Mouse (Mus musculus) limb, embryonic 15.5 days (tissue): Measurements from ENCODE around the gene Them4. TPM values are rescaled to one million over a fixed set of nuclear protein-coding genes. Genes with fewer than 3 reads are reported as not detected.

Experiments used
- ATAC-seq: fragments of 200-750 bp; cut with Nextera tagmentation; 2 replicates; pipeline ENCODE4 v1.8.0; 2017; ENCODE audit warnings: low read depth, moderate TSS enrichment; ENCODE audit not compliant: insufficient number of reproducible peaks, low FRiP score, low TSS enrichment
- H3K27ac ChIP-seq: fragments of 300-500 bp; sonication (generic); 2 replicates; pipeline ENCODE4 v1.5.1; 2015; ENCODE audit warnings: moderate library complexity, mild to moderate bottlenecking, inconsistent platforms
- H3K27me3 ChIP-seq: fragments of 300-500 bp; sonication (generic); 2 replicates; pipeline ENCODE4 v1.6.1; 2015; ENCODE audit warnings: inconsistent platforms
- H3K36me3 ChIP-seq: fragments of 300-500 bp; sonication (generic); 2 replicates; pipeline ENCODE4 v1.6.1; 2015; ENCODE audit warnings: inconsistent platforms
- H3K4me1 ChIP-seq: fragments of 300-500 bp; sonication (generic); 2 replicates; pipeline ENCODE4 v1.6.1; 2015; ENCODE audit warnings: inconsistent platforms
- H3K4me2 ChIP-seq: fragments of 300-500 bp; sonication (generic); 2 replicates; pipeline ENCODE4 v1.6.1; 2015; ENCODE audit warnings: mild to moderate bottlenecking, inconsistent platforms
- H3K4me3 ChIP-seq: fragments of 300-500 bp; sonication (generic); 2 replicates; pipeline ENCODE4 v1.5.1; 2015; ENCODE audit warnings: mild to moderate bottlenecking, inconsistent platforms
- H3K9ac ChIP-seq: fragments of 300-500 bp; sonication (generic); 2 replicates; pipeline ENCODE4 v1.6.1; 2015; ENCODE audit warnings: inconsistent platforms
- H3K9me3 ChIP-seq: fragments of 300-500 bp; sonication (generic); 2 replicates; pipeline ENCODE4 v1.6.1; 2016; ENCODE audit warnings: inconsistent platforms
- WGBS: fragments of 180-500 bp; shearing (Covaris S2); methylation state at CpG from one replicate; pipeline ENCODE4 v1.1.7; 2015; 5-methylcytosine and 5-hydroxymethylcytosine counted together
- polyA plus RNA-seq: library from polyadenylated mRNA; unstranded; fragments of >200 nt; fragmentation: Nextera tagmentation; extraction: Ambion mirVana; gene quantifications from 2 replicates; pipeline ENCODE4 v1.2.1, GENCODE M21; 2015

Gene Them4
- polyA plus RNA-seq, 1 experiment from 2014 or later: 10.6 TPM

DNA sequence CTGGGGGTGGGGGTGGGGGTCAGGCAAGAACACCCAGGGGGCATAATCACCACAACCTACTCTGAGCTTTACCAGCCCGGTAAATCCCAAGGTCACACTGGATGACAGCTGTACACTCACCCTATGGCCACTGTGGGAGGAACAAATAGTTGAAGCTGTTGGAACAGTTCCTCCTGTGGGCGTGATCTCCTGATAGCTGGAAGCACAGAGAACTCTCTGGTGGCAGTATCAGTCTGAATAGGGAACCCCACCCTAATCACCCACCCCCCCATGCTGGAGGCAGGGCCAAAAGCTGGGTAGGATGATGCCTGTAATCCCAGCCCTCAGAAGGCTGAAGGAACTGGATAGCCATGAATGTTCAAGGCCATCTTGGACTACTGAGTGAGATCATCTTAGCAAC, 59.8 kb downstream of the Them4 start:
- no peak overlapping the region for H3K27ac ChIP-seq
- no peaks in the 10 kb centered on the region for H3K36me3 ChIP-seq
- no peaks in the 10 kb centered on the region for H3K9me3 ChIP-seq
- no peak overlapping the region for H3K9ac ChIP-seq
- no peak overlapping the region for H3K4me2 ChIP-seq
- WGBS: 45% methylated on average over 2 of the region's 2 CpGs
- peaks cover 27% of the 10 kb centered on the region for H3K4me1 ChIP-seq
- H3K4me3 ChIP-seq: no peak overlapping the region
- peaks cover 5% of the 10 kb centered on the region; the same call in 1 of the 2 replicates for H3K27me3 ChIP-seq
- ATAC-seq: no peak

DNA sequence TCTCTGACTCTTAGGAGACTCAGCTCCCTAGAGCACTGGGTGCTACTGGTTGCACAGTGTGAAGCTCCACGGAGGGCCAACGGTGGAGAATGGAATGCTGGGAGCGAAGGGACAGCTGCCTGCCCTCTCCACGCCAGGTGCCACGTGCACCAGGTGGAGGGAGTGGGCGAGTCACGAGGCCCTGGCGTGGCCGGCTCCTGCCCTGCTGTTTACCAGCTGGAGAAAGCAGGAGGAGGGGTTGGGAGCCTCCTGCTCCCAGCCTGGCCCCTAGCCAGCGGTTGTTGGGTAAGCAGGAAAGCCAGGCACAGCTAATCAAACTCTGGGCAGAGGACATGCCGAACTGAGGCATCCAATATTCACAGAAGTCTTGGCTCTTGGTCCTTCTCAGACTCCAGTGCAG, 61.7 kb downstream of the Them4 start:
- ATAC-seq: no peak
- H3K4me3 ChIP-seq: peak overlapping the region; percentile 10; the same call in 1 of the 2 replicates
- 0 out of 2 replicates have a peak overlapping the region, but pooled peaks have one; percentile 22 for H3K27ac ChIP-seq
- WGBS: 2% methylated on average over 11 of the region's 11 CpGs
- H3K9ac ChIP-seq: no peak overlapping the region
- peak overlapping the region; percentile 33 for H3K4me2 ChIP-seq
- H3K27me3 ChIP-seq: no peaks in the 10 kb centered on the region
- no peaks in the 10 kb centered on the region for H3K9me3 ChIP-seq
- H3K4me1 ChIP-seq: peaks cover 35% of the 10 kb centered on the region
- no peaks in the 10 kb centered on the region for H3K36me3 ChIP-seq

DNA sequence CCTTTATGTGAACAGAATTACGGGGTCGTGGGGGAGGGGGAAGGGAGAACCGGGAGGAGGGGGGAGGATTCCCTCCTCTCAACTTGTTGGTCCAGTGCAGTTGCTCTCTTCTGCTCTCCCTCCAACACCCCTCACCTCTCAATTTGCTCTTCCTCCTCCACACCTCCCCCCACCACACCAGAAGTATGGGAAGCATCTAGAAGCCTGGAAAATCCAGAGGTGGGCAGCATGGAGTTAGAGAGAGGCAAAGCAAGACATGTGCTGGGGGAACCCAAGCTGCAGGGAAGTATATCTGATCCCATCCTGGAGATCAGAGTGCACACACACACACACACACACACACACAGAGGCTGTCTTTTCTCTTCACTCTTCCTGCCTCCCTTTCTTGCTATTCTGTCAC, 62.1 kb downstream of the Them4 start:
- no peaks in the 10 kb centered on the region for H3K9me3 ChIP-seq
- 3% methylated on average over 3 of the region's 3 CpGs for WGBS
- H3K27ac ChIP-seq: 0 out of 2 replicates have a peak overlapping the region, but pooled peaks have one; percentile 22
- ATAC-seq: no peak
- H3K4me3 ChIP-seq: peak overlapping the region; percentile 10; the same call in 1 of the 2 replicates
- 0 out of 2 replicates have a peak overlapping the region, but pooled peaks have one; percentile 33 for H3K4me2 ChIP-seq
- no peaks in the 10 kb centered on the region for H3K36me3 ChIP-seq
- H3K27me3 ChIP-seq: no peaks in the 10 kb centered on the region
- peaks cover 38% of the 10 kb centered on the region for H3K4me1 ChIP-seq
- no peak overlapping the region for H3K9ac ChIP-seq

DNA sequence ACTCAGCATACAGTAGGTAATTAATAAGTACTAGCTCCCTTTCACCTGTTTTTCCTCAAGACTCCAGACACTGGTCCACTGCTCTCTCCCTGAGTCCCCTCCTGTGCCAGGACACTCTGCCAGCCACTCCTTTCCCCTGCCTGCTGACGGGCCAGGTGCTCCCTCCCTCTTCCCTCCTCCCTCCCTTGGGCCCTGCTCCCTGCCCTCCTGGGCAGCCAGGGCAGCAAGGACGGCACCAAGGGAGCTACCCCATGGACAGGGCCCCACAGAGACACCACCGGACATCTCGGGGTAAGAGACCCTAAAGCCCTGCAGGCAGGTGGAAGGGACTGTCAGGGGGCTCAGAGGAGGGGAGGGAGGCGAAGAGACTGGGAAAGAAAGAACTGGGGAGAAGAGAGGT, 62.8 kb downstream of the Them4 start, which contains the start of gene Rorc:
Gene Rorc (plus strand): TSS at position 154 of the 400 bp plus-strand sequence.
- Histone ChIP-seq H3K4me2 (peak within 1 kb of the TSS; percentile 44), H3K9me3 (no peaks in the 10 kb centered on the region), H3K4me1 (peaks cover 42% of the 10 kb centered on the region), H3K4me3 (peak within 1 kb of the TSS; percentile 24), H3K9ac (no peak within 1 kb of the TSS), H3K27ac (0 out of 2 replicates have a peak within 1 kb of the TSS, but pooled peaks have one; percentile 22), H3K27me3 (no peaks in the 10 kb centered on the region), H3K36me3 (no peaks in the 10 kb centered on the region)
- no peak for ATAC-seq
- whole genome bisulfite sequencing: 20% methylated on average over 5 of the region's 5 CpGs

DNA sequence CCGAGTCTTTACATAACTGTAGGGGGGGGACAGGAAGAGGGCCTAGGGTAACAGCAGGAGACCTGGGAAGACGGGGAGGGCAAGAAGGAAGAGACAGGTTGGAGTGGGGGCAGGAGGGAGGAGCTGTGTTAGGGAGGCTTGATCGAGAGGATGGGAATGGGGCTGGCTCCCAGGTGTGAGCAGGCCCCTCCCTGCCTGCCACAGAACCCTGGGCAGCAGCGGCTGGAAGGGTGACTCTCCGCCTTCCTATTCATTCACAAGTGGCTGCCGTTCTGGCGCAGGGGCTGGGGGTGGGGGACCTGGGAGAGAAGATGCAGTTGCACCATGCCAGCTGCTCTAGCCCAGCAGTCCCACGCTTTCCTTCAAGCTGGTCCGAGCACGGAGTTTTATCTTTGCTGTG, 63.2 kb downstream of the Them4 start:
- no peak for ATAC-seq
- 7% methylated on average over 10 of the region's 10 CpGs for WGBS
- no peaks in the 10 kb centered on the region for H3K27me3 ChIP-seq
- H3K36me3 ChIP-seq: no peaks in the 10 kb centered on the region
- no peaks in the 10 kb centered on the region for H3K9me3 ChIP-seq
- H3K4me3 ChIP-seq: peak overlapping the region; percentile 24
- H3K4me2 ChIP-seq: peak overlapping the region; percentile 44
- H3K9ac ChIP-seq: no peak overlapping the region
- H3K4me1 ChIP-seq: peaks cover 42% of the 10 kb centered on the region
- no peak overlapping the region for H3K27ac ChIP-seq

DNA sequence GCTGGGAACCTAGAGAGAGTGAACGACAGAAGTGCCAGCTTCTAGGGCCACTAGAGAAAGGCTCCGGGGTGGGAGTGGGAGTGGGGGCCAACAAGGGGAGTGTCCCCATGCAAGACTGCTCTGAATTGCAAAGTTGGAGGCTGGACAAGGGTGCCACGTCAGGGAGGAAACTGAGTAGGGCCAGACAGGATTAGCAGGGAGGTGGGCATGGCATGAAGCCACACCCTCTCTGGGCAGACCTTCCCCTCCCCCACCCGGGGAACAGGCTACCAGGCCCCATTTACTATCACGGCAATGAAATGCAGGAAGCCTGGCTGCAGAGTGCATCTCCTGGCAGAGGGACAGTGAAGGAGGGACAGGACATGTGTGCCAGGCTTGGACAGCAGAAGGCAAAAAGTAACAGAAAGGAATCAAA, 63.7 kb downstream of the Them4 start:
- Histone ChIP-seq H3K9me3 (no peaks in the 10 kb centered on the region), H3K36me3 (no peaks in the 10 kb centered on the region), H3K27ac (no peak overlapping the region), H3K4me2 (peak overlapping the region; percentile 44), H3K4me3 (peak overlapping the region; percentile 24), H3K4me1 (peaks cover 42% of the 10 kb centered on the region), H3K9ac (no peak overlapping the region), H3K27me3 (no peaks in the 10 kb centered on the region)
- 2% methylated on average over 5 of the region's 5 CpGs for WGBS
- no peak for ATAC-seq

DNA sequence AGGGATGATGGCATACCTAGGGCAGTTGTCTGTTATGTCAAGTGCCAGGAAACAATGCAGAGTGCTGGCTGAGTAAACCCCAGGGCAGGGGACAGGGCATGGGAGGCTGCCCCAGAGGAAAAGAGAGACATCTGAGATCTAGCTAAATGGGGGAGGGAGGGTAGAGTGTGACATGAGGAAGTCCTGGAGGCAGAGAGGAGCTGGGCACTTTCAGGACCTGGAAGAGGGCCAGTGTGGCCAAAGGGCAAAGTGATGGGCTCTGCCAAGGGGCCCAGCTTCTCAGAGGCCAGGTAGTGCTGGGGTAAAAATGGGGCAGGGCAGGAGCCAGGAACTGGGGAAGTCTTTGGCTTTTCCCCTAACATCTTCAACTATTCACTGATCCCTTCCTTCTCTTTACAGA, 64.7 kb downstream of the Them4 start:
- Histone ChIP-seq H3K4me2 (no peak overlapping the region), H3K4me1 (peaks cover 42% of the 10 kb centered on the region), H3K36me3 (no peaks in the 10 kb centered on the region), H3K27ac (no peak overlapping the region), H3K4me3 (no peak overlapping the region), H3K9ac (no peak overlapping the region), H3K9me3 (no peaks in the 10 kb centered on the region), H3K27me3 (no peaks in the 10 kb centered on the region)
- no peak for ATAC-seq

DNA sequence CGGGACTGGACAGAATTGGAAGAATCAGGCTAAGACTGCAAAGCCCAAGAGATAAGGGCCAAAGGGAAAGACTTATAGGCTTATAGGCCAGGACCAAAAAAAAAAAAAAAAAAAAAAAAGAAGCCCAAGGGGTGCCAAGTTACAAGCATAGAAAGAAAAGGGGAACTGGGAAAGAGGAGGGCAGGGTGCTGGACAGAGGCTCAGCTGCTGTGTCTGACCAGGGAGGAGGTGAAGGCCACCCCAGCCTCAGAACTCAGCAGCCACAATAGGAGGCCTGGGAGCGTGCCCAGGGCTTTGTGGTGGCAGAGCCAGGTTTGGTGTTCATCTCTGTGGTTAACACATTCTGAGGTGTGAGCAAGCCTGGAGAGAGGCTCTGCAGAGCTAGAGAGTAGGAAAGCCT, 65.3 kb downstream of the Them4 start:
- H3K4me2 ChIP-seq: no peak overlapping the region
- no peak overlapping the region for H3K27ac ChIP-seq
- H3K4me3 ChIP-seq: no peak overlapping the region
- no peaks in the 10 kb centered on the region for H3K36me3 ChIP-seq
- no peak overlapping the region for H3K9ac ChIP-seq
- WGBS: 72% methylated on average over 2 of the region's 2 CpGs
- H3K27me3 ChIP-seq: no peaks in the 10 kb centered on the region
- ATAC-seq: no peak
- peaks cover 42% of the 10 kb centered on the region for H3K4me1 ChIP-seq
- no peaks in the 10 kb centered on the region for H3K9me3 ChIP-seq

DNA sequence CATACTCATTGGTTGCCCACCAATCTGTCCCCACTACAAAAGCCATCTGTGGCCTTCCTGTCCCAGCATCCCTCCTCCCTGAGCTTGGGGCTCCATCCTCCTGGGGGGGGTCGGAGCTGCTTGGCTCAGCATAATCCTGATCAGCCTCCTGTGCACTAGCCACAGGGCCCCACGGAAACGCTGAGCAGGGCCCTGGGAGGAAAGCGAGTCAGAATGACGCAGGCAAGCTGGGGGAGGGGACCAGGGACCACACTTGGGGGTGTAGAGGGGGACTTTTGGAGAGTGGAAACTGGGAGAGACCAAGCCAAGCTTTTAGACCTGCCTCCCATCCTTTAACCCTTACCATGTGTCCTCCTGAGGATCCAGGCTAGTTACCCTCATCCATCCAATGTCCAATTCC, 66.0 kb downstream of the Them4 start:
- no peak overlapping the region for H3K27ac ChIP-seq
- peaks cover 42% of the 10 kb centered on the region for H3K4me1 ChIP-seq
- no peaks in the 10 kb centered on the region for H3K9me3 ChIP-seq
- no peak overlapping the region for H3K4me3 ChIP-seq
- no peak overlapping the region for H3K4me2 ChIP-seq
- H3K9ac ChIP-seq: no peak overlapping the region
- H3K36me3 ChIP-seq: no peaks in the 10 kb centered on the region
- WGBS: 34% methylated on average over 5 of the region's 5 CpGs
- no peak for ATAC-seq
- no peaks in the 10 kb centered on the region for H3K27me3 ChIP-seq

DNA sequence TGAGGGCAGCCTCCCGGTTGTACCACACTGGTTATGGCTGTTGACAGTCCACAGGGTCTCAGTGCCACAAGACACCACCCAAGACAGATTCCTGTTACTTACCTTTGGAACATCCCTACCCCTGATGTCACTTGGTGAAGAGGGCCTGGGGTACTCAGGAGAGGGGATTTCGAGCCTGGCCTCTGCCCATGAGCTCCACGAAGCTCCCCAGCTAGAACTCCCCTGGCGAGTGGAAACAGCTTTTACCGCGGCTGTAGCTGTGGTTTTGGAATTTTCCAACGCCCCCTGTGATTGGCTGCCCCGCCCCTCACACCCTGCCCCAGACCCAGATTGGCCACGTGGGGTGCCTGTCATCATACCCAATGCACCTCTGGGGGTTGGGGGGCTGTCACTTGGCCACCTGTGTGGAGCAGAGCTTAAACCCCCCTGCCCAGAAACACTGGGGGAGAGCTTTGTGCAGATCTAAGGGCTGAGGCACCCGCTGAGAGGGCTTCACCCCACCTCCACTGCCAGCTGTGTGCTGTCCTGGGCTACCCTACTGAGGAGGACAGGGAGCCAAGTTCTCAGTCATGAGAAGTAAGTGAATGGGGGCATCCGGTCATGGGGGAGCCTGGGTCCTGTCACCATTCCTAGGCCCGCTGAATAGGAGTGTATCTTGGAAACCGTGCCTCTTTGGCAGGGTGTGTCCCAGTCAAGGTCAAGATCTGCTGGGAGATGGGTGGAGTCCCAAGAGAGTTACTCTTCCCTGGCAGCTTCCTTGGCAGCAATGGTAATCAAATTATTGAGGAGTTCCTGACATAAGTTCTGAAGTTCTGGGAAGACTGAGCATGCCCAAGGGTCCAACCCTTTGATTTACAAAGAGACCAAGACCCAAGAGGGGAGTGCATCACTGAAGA, 67.4 kb downstream of the Them4 start:
- no peak overlapping the region for H3K9ac ChIP-seq
- H3K4me1 ChIP-seq: peaks cover 33% of the 10 kb centered on the region
- no peak overlapping the region for H3K4me3 ChIP-seq
- no peak for ATAC-seq
- no peaks in the 10 kb centered on the region for H3K9me3 ChIP-seq
- no peak overlapping the region for H3K4me2 ChIP-seq
- H3K27me3 ChIP-seq: no peaks in the 10 kb centered on the region
- no peak overlapping the region for H3K27ac ChIP-seq
- no peaks in the 10 kb centered on the region for H3K36me3 ChIP-seq
- 16% methylated on average over 13 of the region's 13 CpGs for WGBS

DNA sequence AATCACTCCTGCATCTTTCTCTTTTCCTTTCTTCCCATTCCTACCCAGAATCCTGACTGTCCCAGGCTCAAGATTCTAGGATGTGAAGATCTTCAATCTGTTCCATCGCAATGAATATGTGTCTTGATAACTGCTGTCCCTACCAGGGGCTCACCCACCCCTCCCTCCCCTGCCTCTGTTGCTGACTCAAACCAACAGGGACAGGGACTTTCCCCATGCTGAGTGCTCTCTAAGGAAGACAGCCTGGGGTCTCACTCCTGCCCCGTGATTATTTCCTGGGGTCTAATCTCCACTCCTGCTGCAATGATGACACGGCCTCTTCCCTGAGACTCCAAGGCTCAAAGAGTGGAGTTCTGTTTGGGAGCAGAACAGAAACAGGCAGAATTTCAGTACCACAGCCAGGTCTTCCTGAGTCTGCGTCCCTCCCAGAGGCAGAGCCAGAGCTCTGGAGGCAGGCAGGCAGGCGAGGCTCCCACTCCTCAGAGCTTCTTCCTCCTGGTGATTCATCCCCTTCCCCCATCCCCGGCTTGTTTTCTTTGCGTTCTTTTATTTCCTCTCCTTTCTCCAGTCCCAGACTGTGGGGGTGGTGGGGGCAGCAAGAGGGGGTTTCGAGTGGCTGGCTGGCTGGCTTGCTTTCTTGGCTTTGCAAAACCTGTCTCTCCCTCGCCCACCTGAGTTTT, 70.1 kb downstream of the Them4 start:
- H3K4me1 ChIP-seq: peaks cover 15% of the 10 kb centered on the region
- WGBS: 26% methylated on average over 9 of the region's 9 CpGs
- H3K9ac ChIP-seq: no peak overlapping the region
- no peaks in the 10 kb centered on the region for H3K9me3 ChIP-seq
- no peak overlapping the region for H3K4me3 ChIP-seq
- H3K27me3 ChIP-seq: no peaks in the 10 kb centered on the region
- H3K27ac ChIP-seq: no peak overlapping the region
- ATAC-seq: no peak
- no peaks in the 10 kb centered on the region for H3K36me3 ChIP-seq
- H3K4me2 ChIP-seq: no peak overlapping the region
